Mouse (Mus musculus): ENCODE measurements around the gene Olfr520.

- TF ChIP-seq CTCF (IDR thresholded peaks at IDR 0.05; ENCODE audit: extremely low read depth, insufficient read length, insufficient replicate concordance, low read depth, low read length): no peak
- no peak for TF ChIP-seq POLR2A (IDR thresholded peaks at IDR 0.05; ENCODE audit: low read depth, low read length)
These were observed 31.5 kb upstream of the Olfr520 start for GRCm38 (mm10) chr7:99698576-99698975.

Measured in small intestine, adult 2 months (tissue).